Mouse (Mus musculus) G1E (cell line): ENCODE measurements around the gene Adam6b.

Experiments used
- CTCF ChIP-seq: IDR thresholded peaks from 2 replicates; pipeline ENCODE4 v1.5.1; 2012; ENCODE audit warnings: low read depth, low read length, inconsistent platforms, mixed read lengths
- GATA1 ChIP-seq: IDR thresholded peaks from 2 replicates; pipeline ENCODE4 v1.6.1; 2012; ENCODE audit warnings: borderline replicate concordance, low read length, inconsistent platforms, mixed read lengths
- POLR2AphosphoS5 ChIP-seq: IDR thresholded peaks from 2 replicates; pipeline ENCODE4 v1.6.1; 2012; ENCODE audit warnings: low read depth, low read length, inconsistent platforms; ENCODE audit not compliant: insufficient replicate concordance

DNA sequence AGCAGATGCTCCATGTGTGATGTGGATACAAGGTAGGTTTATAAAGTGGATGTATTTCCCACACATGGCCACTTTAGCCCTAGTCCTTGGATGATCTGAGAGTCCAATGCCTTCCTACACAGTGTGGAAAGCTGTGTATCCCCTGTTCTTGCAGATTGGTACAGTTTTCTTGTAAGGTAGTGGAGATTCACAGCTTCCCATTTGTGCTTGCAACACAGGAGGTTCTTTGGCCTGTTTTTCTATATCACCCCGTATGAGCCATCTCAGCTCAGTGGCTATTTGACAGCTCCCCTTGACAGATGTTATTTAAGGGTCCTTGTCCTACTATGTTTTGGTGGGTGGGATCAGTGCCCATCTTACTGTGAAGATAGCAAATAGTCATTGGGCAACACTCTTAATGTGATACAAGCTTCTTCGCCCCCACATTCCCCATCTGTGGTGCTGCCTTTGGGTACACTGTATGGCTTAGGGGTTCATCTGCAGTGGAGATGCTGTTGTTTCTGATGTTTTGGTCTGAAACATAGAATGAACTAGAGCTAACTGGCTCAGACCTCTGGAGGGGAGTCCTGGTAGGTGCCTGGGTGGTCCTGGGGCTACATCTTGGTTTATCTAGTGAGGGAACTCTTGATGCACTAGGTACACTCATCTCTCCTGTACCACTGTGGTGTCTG lies 5.7 kb upstream of the Adam6b start:
- TF ChIP-seq CTCF (no peak), GATA1 (no peak), POLR2AphosphoS5 (no peak)
